Mouse (Mus musculus) erythroblast, embryonic 14.5 days (primary cell): ENCODE data around the gene Hes6. TPM values are rescaled to one million over a fixed set of nuclear protein-coding genes. Genes with fewer than 3 reads are reported as not detected.

Experiments used
- H3K27me3 ChIP-seq: 2 replicates; pipeline ENCODE4 v1.6.1; 2012; ENCODE audit warnings: inconsistent platforms; ENCODE audit not compliant: control insufficient read depth
- H3K36me3 ChIP-seq: 2 replicates; pipeline ENCODE4 v1.6.1; 2012; ENCODE audit warnings: mild to moderate bottlenecking, inconsistent platforms; ENCODE audit not compliant: control insufficient read depth
- H3K4me1 ChIP-seq: 2 replicates; pipeline ENCODE4 v1.6.1; 2012; ENCODE audit warnings: inconsistent platforms; ENCODE audit not compliant: control insufficient read depth
- H3K4me3 ChIP-seq: replicated peaks from 2 replicates; pipeline ENCODE3; 2012; ENCODE audit warnings: moderate library complexity, mild to moderate bottlenecking, inconsistent platforms
- H3K9me3 ChIP-seq: 2 replicates; pipeline ENCODE4 v1.6.1; 2012; ENCODE audit warnings: low read length, inconsistent platforms, mixed read lengths; ENCODE audit not compliant: control insufficient read depth
- GATA1 ChIP-seq: IDR thresholded peaks from 2 replicates; pipeline ENCODE4 v1.6.1; 2012; ENCODE audit warnings: low read length, inconsistent platforms, mixed read lengths
- TAL1 ChIP-seq: IDR thresholded peaks from 3 replicates; pipeline ENCODE4 v1.6.1; 2012; ENCODE audit warnings: low read length, inconsistent platforms, mixed read lengths
- polyA plus RNA-seq: library from polyadenylated mRNA; stranded (reverse); fragments of >175 nt; gene quantifications from 2 replicates; pipeline ENCODE4 v1.2.3, GENCODE M21; 2012

Hes6 gene
- polyA plus RNA-seq, 1 experiment: 0.80 TPM

DNA sequence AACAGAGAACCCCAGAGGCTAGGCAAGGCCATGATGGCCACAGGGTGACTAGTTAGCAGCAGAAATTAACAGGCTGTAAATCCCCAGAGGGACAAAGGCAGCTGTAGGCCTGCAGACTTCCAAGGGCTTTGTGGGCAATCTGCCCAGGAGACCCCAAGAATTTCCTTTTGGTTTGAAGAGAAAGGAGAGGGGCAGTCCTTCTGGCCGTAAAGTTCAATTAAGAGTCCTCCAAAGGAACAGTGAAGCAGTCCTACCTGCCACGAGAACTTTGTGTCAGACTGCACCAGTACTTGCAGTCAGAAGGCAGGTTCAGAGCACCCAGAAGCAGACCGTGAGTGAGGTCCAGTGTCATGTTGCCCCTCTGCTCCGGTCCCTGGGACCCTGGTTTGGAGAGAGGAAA lies 1.1 kb upstream of the Hes6 start:
- H3K4me1 ChIP-seq: peaks cover 28% of the 10 kb centered on the region
- H3K9me3 ChIP-seq: no peaks in the 10 kb centered on the region
- peaks cover 38% of the 10 kb centered on the region for H3K27me3 ChIP-seq
- H3K4me3 ChIP-seq: no peak overlapping the region
- TF ChIP-seq TAL1: no peak
- TF ChIP-seq GATA1: no peak
- H3K36me3 ChIP-seq: peaks cover 10% of the 10 kb centered on the region; the same call in 1 of the 2 replicates

DNA sequence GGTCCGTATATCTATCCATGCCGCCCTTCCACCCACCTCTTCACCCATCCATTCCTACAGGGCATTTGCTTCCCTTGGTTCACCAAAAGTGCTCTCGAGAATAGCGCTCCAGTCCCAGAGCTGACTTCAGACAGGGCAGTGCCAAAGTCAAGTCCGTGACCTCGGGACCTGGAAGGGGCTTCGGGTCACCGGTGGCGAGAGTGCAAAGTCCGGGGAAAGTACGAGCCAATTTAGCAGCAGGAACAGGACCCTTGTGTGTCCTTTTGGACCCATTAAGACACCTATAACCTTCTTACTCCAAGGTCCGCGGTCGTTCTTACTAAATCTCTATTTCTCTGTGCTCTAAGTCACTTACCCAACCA lies 321 bp downstream of the Hes6 start:
- peaks cover 10% of the 10 kb centered on the region; the same call in 1 of the 2 replicates for H3K36me3 ChIP-seq
- H3K27me3 ChIP-seq: peaks cover 38% of the 10 kb centered on the region
- peak overlapping the region; percentile 75 for H3K4me3 ChIP-seq
- peaks cover 28% of the 10 kb centered on the region for H3K4me1 ChIP-seq
- no peaks in the 10 kb centered on the region for H3K9me3 ChIP-seq
- no peak for TF ChIP-seq GATA1
- no peak for TF ChIP-seq TAL1

DNA sequence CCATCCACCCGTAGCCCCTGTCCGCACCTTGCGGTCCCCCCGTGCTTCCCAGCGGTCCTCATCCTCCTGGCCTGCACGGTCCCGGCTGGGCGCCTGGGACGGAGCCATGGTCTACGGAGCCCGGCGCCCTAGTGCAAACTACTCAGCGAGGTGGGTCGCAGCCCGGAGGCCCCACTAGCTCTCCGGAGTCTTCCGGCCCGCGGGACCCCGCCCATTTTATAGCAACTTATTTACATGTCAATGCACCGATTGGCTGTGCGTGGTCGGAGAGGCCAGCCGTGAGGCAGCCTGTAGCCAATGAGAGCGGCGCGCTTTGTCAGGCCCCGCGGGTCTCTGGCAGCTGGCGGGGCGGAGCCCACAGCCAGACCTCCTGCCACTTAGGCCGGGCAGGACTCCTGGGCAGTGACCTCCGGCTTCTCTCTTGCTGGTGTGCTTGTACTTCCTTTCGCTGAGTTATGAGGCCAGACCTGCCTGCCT lies 770 bp downstream of the Hes6 start:
- peaks cover 28% of the 10 kb centered on the region for H3K4me1 ChIP-seq
- H3K9me3 ChIP-seq: no peaks in the 10 kb centered on the region
- H3K27me3 ChIP-seq: peaks cover 38% of the 10 kb centered on the region
- no peak for TF ChIP-seq GATA1
- TF ChIP-seq TAL1: no peak
- peak overlapping the region; percentile 75 for H3K4me3 ChIP-seq
- peaks cover 7% of the 10 kb centered on the region; the same call in 1 of the 2 replicates for H3K36me3 ChIP-seq

DNA sequence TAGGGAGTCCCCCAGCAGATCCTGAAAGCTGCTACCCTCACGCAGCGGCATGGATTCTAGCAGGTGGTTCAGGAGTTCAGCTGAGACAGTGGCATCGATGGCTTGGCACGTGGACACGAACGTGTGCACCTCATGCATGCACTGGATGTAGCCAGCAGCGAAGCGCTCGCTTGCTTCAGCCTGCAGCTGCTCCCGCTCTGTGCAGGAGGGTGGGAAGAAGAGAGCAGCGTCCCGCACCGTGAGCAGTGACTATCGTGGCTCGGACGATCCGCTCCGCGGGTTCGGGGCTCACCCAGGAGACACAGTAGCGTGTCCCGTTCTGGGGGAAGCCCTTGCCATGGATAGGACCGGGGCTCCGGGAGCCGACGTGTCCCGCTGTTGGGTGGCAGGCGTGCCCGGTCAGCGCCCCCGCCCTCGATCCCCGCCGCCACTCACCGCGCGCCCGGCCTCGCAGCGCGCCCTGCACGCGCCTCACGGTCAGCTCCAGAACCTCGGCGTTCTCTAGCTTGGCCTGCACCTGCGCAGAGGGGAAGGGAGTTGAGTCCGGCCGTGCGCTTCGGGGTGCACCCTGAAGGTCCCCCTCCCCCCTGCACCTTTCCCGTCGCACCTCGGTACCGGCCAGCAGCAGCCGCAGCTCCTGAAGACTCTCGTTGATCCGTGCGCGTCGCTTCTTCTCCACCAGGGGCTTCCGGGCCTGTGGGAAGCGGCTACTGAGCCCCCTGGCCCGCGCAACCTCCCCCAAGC lies 1.4 kb downstream of the Hes6 start:
- Histone ChIP-seq H3K4me1 (peaks cover 30% of the 10 kb centered on the region), H3K4me3 (peak overlapping the region; percentile 75), H3K36me3 (peaks cover 3% of the 10 kb centered on the region; the same call in 1 of the 2 replicates), H3K9me3 (no peaks in the 10 kb centered on the region), H3K27me3 (peaks cover 43% of the 10 kb centered on the region)
- TF ChIP-seq TAL1 (no peak), GATA1 (no peak)

DNA sequence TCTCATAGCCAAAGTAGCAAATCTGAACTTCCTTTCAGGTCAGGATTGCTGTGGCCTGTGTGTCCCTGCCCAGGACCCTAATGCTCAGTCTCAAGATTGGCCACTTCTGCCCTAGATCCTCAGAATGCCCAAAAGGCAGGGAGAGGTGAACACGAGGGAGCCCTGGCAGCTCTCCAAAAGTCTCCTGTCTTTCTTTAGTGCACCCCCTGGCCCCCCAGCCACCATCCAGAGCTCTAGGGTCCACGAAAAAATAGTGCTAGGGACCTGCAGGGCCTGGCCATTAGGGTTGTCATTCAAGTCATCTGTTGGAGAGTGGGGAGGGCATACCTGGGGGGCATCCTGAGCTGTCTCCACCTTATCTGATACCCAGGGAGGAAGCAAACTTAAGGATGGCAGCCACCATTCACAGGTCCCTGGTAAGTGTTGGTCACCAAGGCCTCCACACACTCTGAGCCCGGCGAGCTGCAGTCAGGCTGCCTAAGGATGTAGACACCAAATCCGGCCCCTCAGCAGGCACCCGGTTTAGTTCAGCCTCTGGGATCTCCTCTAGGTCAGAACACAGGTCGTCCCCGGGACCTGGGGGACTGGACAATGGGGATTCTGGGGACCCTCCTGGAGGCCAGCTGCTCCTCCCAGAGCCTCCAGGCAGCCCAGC lies 2.1 kb downstream of the Hes6 start:
- H3K9me3 ChIP-seq: no peaks in the 10 kb centered on the region
- TF ChIP-seq TAL1 (no peak), GATA1 (no peak)
- H3K4me3 ChIP-seq: peak overlapping the region; percentile 75
- peaks cover 49% of the 10 kb centered on the region for H3K27me3 ChIP-seq
- peaks cover 1% of the 10 kb centered on the region; the same call in 1 of the 2 replicates for H3K36me3 ChIP-seq
- peaks cover 30% of the 10 kb centered on the region for H3K4me1 ChIP-seq

DNA sequence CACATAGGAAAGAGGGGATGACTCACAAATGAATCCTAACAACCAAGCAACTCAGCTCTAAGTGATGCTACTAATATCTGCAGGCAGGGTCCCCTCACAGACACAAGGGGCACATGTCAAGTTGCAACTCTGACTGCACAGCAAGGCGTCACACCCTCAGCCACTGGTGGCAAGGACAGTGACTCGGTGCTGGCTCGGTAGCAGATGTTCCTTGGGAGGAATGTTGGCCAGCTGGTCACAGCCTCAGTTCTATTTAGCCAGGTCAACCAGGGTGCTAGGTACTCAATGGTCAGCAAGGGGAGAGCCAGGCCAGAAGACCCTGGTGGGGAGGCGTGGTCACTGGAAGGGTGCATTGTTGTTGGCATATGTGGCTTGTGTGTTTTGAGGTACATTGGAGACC lies 6.0 kb downstream of the Hes6 start:
- Histone ChIP-seq H3K9me3 (no peaks in the 10 kb centered on the region), H3K4me3 (no peak overlapping the region), H3K27me3 (peaks cover 42% of the 10 kb centered on the region), H3K36me3 (no peaks in the 10 kb centered on the region), H3K4me1 (peaks cover 12% of the 10 kb centered on the region)
- TF ChIP-seq TAL1 (no peak), GATA1 (no peak)

DNA sequence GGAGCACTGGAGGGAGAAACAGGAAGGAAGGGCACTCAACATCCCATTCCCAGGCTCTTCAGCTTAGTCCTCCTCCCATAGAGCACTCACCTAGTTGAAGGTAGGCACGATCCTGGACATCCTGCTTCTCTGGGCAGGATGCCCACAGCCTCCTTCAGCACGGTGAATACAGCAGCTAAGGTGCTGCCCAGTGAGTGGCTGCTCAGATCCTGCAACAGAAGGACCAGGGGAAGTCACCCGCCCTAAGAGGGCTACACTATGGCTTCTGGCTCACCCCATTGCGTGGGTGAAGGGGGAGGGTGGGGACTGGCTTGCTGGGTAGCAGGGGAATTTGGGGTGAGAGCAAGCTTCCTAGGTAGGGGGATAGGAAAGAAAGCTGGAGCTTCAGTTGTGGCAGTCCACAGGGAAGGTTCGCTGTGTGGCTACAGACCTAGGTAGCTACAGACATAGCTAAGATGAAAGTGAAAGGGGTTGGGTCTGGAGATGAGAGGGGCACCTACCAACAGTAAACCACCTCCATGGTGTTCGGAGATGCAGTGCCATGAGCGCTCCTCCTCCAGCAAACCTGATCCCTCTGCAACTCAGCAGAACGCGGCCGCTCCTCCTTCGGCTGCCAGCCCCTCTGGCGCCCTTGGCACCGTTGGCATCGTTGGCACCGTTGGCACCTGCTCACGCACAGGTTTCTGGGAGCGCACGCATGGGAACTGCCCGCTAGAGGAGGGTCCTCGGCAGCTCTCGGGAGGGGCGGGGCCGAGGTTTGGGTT lies 8.2 kb downstream of the Hes6 start:
- Histone ChIP-seq H3K4me3 (no peak overlapping the region), H3K36me3 (no peaks in the 10 kb centered on the region), H3K27me3 (peaks cover 34% of the 10 kb centered on the region), H3K4me1 (peaks cover 2% of the 10 kb centered on the region), H3K9me3 (no peaks in the 10 kb centered on the region)
- TF ChIP-seq GATA1: no peak
- no peak for TF ChIP-seq TAL1

DNA sequence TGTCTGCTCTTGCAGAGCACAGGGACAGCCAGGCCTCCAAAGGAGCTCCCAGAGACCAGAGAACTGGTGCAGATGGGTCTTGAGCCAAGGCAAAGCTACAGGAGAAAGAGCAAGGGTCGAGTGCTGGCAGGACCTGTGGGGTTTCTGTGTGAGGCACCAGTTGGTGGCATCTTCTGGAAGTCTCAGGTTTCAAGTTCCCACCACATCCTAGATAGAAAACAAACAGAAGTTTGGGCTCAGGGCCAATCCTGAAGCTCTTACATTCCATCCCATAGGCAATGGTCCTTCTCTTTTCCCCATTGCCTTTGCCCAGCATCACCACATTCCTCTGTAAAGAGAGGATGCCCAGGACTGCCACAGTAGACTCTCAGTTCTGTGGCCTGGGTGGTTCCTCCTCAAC lies 8.9 kb downstream of the Hes6 start:
- Histone ChIP-seq H3K27me3 (peaks cover 34% of the 10 kb centered on the region), H3K4me1 (peaks cover 2% of the 10 kb centered on the region), H3K9me3 (no peaks in the 10 kb centered on the region), H3K36me3 (no peaks in the 10 kb centered on the region), H3K4me3 (no peak overlapping the region)
- TF ChIP-seq GATA1 (no peak), TAL1 (no peak)
